Mouse (Mus musculus): ENCODE data around the gene Rbfox2.
"Not testable (repeated sequence)": the region's sequence is repeated elsewhere in the genome, so short reads cannot be mapped to it uniquely, and the experiment has no call there.

The Rbfox2 gene

GRCm38 (mm10) chr15:77306547-77307261, at the start of gene Rbfox2:
Rbfox2 (minus strand) TSS chr15:77307004.
- DNase-seq (ENCODE audit: low spot score in 2 of 2), result peak; percentile 71 to 77

- no peak for DNase-seq (ENCODE audit: low spot score in 2 of 2)
Observed at GRCm38 (mm10) chr15:77356248-77356810, 49.5 kb upstream of the Rbfox2 start.

GRCm38 (mm10) chr15:77354848-77355551, 48.2 kb upstream of the Rbfox2 start:
- DNase-seq (ENCODE audit: low spot score in 2 of 2), result no peak

- no peak for DNase-seq (ENCODE audit: low spot score in 2 of 2)
Observed at GRCm38 (mm10) chr15:77354496-77354847, 47.7 kb upstream of the Rbfox2 start.

GRCm38 (mm10) chr15:77353764-77354163, 47.0 kb upstream of the Rbfox2 start:
- no peak for DNase-seq (ENCODE audit: low spot score in 2 of 2)

- no peak for DNase-seq (ENCODE audit: low spot score in 2 of 2)
Observed at GRCm38 (mm10) chr15:77352863-77353262, 46.1 kb upstream of the Rbfox2 start.

- no peak for DNase-seq (ENCODE audit: low spot score in 2 of 2)
Observed at GRCm38 (mm10) chr15:77350117-77350516, 43.3 kb upstream of the Rbfox2 start.

GRCm38 (mm10) chr15:77348146-77348545, 41.3 kb upstream of the Rbfox2 start:
- no peak for DNase-seq (ENCODE audit: low spot score in 2 of 2)

GRCm38 (mm10) chr15:77344127-77345125, 37.6 kb upstream of the Rbfox2 start:
- no peak for DNase-seq (ENCODE audit: low spot score in 2 of 2)

- peak in 1 of 2 experiments; percentile 66 for DNase-seq (ENCODE audit: low spot score in 2 of 2)
Observed at GRCm38 (mm10) chr15:77343527-77344091, 36.8 kb upstream of the Rbfox2 start.

- no peak for DNase-seq (ENCODE audit: low spot score in 2 of 2)
Observed at GRCm38 (mm10) chr15:77342962-77343526, 36.2 kb upstream of the Rbfox2 start.

- DNase-seq (ENCODE audit: low spot score in 2 of 2), result no peak
Observed at GRCm38 (mm10) chr15:77342005-77342404, 35.2 kb upstream of the Rbfox2 start.

- DNase-seq (ENCODE audit: low spot score in 2 of 2), result no peak
Observed at GRCm38 (mm10) chr15:77340581-77340980, 33.8 kb upstream of the Rbfox2 start.

- DNase-seq (ENCODE audit: low spot score in 2 of 2), result no peak
Observed at GRCm38 (mm10) chr15:77338924-77339429, 32.2 kb upstream of the Rbfox2 start.

GRCm38 (mm10) chr15:77338451-77338850, 31.6 kb upstream of the Rbfox2 start:
- DNase-seq (ENCODE audit: low spot score in 2 of 2), result no peak

- no peak for DNase-seq (ENCODE audit: low spot score in 2 of 2)
Observed at GRCm38 (mm10) chr15:77337926-77338325, 31.1 kb upstream of the Rbfox2 start.

GRCm38 (mm10) chr15:77336968-77337341, 30.2 kb upstream of the Rbfox2 start:
- DNase-seq (ENCODE audit: low spot score in 2 of 2), result no peak

GRCm38 (mm10) chr15:77336287-77336967, 29.6 kb upstream of the Rbfox2 start:
- DNase-seq (ENCODE audit: low spot score in 2 of 2), result peak; percentile 76 to 79

GRCm38 (mm10) chr15:77335185-77335584, 28.4 kb upstream of the Rbfox2 start:
- not testable (repeated sequence) for DNase-seq (ENCODE audit: low spot score in 2 of 2)

- DNase-seq (ENCODE audit: low spot score in 2 of 2), result peak; percentile 19 to 59
Observed at GRCm38 (mm10) chr15:77332272-77332991, 25.6 kb upstream of the Rbfox2 start.
